Mouse (Mus musculus): ENCODE data around the gene Atf6b. TPM values are rescaled to one million over a fixed set of nuclear protein-coding genes. Genes with fewer than 3 reads are reported as not detected.

The Atf6b gene
- polyA plus RNA-seq, 2 experiments from 2014 or later = 15.2 to 20.2 TPM

DNA sequence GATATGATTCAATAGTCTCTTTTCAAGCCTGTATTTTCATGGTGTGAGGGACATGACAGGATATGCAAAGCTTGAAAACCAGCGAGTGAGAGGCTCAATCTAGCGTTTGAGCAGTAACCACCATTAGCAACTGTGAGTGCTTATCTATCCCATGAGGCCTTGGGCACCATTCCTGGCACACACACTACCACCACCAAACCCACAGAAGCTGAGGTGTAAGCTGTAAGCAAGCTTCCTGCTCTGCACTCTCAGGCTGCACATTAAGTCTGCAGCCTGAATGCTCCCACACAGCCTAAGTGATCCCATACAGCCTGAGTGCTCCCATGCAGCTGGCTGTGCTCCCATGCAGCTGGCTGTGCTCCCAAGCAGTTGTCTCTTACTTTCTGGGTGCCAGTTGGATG, 53.7 kb downstream of the Atf6b start:
- no peak for ATAC-seq

Other genes with a start within 250 kb of the Atf6b start
- gene BC051142, start 248.3 kb upstream of the Atf6b start, polyA plus RNA-seq (2017; shearing (Covaris generic)) = 1 to 10 TPM; 1.8 to 1.9 TPM
- gene Btnl4, start 169.8 kb upstream of the Atf6b start, polyA plus RNA-seq (2017; shearing (Covaris generic)) = not detected
- gene Btnl6, start 129.8 kb upstream of the Atf6b start, polyA plus RNA-seq (2017; shearing (Covaris generic)) = under 1 TPM in 1 of 2 experiments, not detected in 1; 0.76 TPM
- 1 to 10 TPM in 1 of 2 experiments, under 1 TPM in 1; 0.09 to 1.1 TPM for gene Notch4, start 82.9 kb upstream of the Atf6b start, polyA plus RNA-seq (2017; shearing (Covaris generic))
- 100 to 1,000 TPM; 227 to 344 TPM for gene Gpsm3, start 57.3 kb upstream of the Atf6b start, polyA plus RNA-seq (2017; shearing (Covaris generic))
- 10 to 100 TPM in 1 of 2 experiments, 1 to 10 TPM in 1; 7.7 to 12.6 TPM for gene Pbx2, start 55.9 kb upstream of the Atf6b start, polyA plus RNA-seq (2017; shearing (Covaris generic))
- 1 to 10 TPM; 4.0 to 4.5 TPM for gene Ager, start 49.3 kb upstream of the Atf6b start, polyA plus RNA-seq (2017; shearing (Covaris generic))
- gene Rnf5, start 43.5 kb upstream of the Atf6b start, polyA plus RNA-seq (2017; shearing (Covaris generic)) = 10 to 100 TPM; 68.0 to 75.0 TPM
- 10 to 100 TPM; 16.9 to 19.2 TPM for gene Agpat1, start 42.9 kb upstream of the Atf6b start, polyA plus RNA-seq (2017; shearing (Covaris generic))
- gene Egfl8, start 31.2 kb upstream of the Atf6b start, polyA plus RNA-seq (2017; shearing (Covaris generic)) = 1 to 10 TPM; 1.9 to 2.8 TPM
- 10 to 100 TPM; 20.6 to 32.2 TPM for gene Ppt2, start 18.6 kb upstream of the Atf6b start, polyA plus RNA-seq (2017; shearing (Covaris generic))
- 1 to 10 TPM; 1.4 to 2.2 TPM for gene Prrt1, start 17.6 kb upstream of the Atf6b start, polyA plus RNA-seq (2017; shearing (Covaris generic))
- gene Fkbpl, start 2.4 kb upstream of the Atf6b start, polyA plus RNA-seq (2017; shearing (Covaris generic)) = 1 to 10 TPM; 3.6 to 5.9 TPM
- not detected for gene Tnxb, start 23.4 kb downstream of the Atf6b start, polyA plus RNA-seq (2017; shearing (Covaris generic))
- gene C4b, start 96.7 kb downstream of the Atf6b start, polyA plus RNA-seq (2017; shearing (Covaris generic)) = not detected
- gene Cyp21a1, start 157.4 kb downstream of the Atf6b start, polyA plus RNA-seq (2017; shearing (Covaris generic)) = not detected
- 10 to 100 TPM; 24.4 to 46.0 TPM for gene Stk19, start 189.8 kb downstream of the Atf6b start, polyA plus RNA-seq (2017; shearing (Covaris generic))
- gene Dxo, start 189.9 kb downstream of the Atf6b start, polyA plus RNA-seq (2017; shearing (Covaris generic)) = 10 to 100 TPM; 28.8 to 33.4 TPM
- gene Skiv2l, start 203.1 kb downstream of the Atf6b start, polyA plus RNA-seq (2017; shearing (Covaris generic)) = 10 to 100 TPM; 26.8 to 44.1 TPM
- 10 to 100 TPM; 33.2 to 44.8 TPM for gene Nelfe, start 203.2 kb downstream of the Atf6b start, polyA plus RNA-seq (2017; shearing (Covaris generic))
- gene Cfb, start 215.4 kb downstream of the Atf6b start, polyA plus RNA-seq (2017; shearing (Covaris generic)) = under 1 TPM; 0.27 to 0.61 TPM
- not detected for gene Zbtb12, start 232.3 kb downstream of the Atf6b start, polyA plus RNA-seq (2017; shearing (Covaris generic))
- gene Gm20547, start 234.9 kb downstream of the Atf6b start, polyA plus RNA-seq (2017; shearing (Covaris generic)) = not detected